Mouse (Mus musculus): ENCODE results near the gene Cnga3.

Cnga3 gene

DNA sequence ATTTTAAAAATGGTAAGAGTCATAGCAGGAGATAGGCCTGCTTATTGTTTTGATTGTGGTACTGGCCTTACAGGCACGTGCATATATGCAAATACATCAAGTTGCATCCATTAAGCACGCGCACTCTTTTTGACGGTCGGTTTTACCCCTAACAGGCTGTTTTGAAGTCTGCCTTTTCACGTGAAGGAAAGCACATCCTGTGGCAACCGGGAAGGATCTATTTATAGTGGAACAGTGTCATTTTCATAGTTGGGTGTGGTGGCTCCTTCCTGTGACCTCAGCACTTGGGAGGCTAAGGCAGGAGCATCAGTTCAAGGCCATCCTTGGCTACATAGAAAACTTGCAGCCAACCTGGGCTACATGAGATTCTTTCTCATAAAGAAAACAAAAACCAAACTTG is 72.3 kb downstream of the Cnga3 start:
- DNase-seq (ENCODE audit: low read depth, low spot score): no peak

DNA sequence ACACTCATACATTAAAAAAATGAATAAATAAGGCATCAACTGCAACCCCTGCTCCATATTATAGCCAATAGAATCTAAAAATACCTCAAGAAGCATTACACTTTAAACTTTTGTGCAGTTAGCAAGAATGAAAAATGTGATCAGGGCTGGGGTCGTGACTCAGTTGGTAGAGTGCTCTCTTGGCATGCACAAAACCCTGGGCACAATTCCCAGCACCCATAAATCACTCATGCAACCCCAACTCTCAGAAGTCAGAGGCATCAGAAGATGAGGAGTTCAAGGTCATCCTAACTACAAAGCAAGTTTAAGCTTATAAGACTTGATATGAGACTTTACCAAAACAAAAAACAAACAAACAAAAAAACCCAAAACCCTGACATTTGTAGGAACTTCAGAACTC is 73.5 kb downstream of the Cnga3 start:
- DNase-seq (ENCODE audit: low read depth, low spot score): no peak

DNA sequence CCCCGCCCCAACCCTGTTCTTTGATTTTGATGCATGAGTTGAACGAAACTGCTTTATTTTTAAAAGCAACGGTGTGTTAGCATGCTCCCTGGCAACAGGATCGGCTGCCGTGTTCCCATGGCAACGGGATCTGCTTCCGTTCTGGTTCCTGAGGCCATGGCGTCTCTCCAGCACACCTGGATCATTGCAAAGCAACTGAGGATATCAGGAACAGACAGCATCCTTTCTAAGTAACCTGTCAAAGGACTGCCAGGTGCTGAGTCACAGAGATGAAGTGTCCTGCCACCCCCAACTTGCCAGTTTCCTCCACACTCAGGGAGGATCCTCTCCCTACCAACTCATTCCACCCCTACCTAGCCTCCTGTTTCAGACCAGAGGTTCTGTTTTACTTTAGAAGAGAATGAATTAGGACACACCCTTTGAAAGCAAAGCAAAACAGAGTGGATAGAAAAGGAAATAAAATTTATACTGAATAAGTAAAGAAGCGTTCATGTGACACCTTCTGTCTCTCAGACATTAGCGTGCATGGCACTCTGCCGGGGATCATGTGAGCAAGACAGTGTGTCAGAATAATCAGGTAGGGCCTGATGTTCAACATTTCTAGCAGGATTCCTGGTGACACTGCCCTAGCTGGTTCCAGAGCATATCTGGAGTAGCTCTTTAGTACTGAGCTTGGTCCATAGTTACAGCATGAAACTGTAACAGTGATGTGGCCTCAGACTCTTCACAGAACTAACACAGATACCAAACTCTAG is 74.1 kb downstream of the Cnga3 start:
- peak; percentile 65 for DNase-seq (ENCODE audit: low read depth, low spot score)

DNA sequence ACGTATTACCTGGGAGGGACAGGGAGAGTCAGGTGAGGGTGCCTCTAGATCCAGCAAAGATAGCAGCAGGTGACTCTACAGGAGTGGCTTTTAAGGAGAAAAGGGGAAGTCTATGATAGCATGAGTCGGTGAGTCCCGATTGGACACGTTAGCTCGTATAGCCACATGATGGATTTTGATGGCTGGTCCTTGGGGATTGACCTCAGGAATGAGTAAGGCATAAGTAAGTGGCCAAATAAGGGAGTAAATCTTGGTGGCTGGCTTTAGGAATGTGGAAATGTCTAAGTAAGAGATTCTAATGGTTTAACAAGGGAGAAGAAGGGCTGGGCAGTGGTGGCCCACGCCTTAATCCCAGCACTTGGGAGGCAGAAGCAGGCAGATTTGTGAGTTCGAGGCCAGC is 74.7 kb downstream of the Cnga3 start:
- DNase-seq (ENCODE audit: low read depth, low spot score): no peak

DNA sequence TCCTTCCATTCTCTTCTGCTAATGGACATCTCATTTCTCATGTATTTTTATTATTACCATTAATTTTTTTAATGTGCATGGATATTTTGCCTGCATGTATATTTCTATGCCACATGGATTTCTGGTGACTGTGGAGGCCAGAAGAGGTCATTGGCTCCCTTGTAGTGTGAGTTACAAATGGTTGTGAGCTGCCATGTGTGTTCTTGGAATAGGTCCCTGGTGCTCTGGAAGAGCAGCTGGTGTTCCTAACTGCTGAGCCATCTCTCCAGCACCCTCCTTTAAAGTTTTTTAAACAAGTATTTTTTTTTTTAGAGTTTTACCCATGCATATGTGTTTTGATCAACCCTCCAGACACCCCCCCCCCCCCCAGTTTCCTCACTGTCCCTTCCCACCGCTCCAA is 82.2 kb downstream of the Cnga3 start:
- no peak for DNase-seq (ENCODE audit: low read depth, low spot score)

DNA sequence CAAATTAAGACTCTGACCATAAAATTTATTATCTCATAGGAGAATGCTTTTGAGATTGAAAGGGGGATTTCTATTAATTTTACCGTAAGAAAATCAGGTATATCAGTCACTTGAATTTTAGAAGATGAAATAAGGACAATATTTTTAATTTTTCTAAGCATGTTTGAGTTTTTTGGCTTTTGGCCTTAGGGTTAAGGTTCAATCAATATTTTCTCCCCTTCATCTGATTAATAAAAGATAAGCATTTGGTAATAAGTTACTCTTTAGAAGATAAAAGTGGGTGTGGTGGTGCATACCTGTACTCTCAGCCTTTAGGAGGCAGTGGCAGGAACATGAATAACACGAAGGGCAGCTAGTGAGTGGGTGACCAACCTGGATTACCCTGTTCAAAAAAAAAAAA is 84.7 kb downstream of the Cnga3 start:
- DNase-seq (ENCODE audit: low read depth, low spot score): no peak

DNA sequence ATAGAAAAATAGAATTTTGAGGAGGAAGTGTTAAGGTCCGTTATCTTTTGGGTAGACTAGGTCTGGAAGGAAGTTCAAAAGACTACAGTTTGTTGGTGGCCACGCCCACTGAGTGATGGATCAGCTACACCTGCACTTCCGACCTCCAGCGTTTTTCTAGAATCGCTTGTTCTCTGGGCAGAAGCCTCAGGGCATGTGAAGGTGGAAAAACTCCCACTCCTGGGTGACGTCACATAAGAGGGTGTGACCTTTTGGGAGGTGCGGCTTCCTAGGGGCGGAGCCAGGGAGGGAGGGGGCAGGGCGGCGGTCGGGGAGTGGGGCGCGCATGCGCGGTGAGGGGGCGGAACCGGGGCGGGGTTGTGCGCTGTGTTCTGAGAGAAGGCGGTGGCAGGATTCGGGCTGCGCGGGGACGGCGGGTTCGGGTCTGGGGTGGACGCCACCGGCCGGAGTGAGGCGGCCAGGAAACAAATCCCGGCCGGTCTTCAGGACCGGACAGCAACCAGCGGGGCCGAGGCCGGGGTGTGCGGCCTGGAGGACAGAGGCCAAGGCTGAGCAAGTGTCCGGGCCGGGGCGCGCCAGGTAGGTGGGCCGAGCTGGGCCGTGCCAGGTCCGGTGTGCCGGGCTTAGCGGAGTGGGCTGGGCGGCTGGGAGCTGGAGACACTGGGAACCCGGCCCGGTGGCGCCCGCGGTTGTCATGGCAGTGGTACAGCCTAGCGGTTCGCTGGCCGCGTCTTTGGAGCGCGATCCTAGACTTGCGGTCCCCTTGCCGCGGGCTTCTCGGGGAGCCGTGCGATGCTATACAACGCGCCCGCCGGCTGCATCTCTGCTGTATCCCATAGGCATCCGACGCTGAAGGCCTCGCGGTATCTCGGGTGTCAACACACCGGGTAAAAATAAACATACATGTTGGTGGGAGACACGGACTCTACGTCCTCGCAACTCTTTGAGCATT is 85.6 kb downstream of the Cnga3 start, which contains the start of gene Inpp4a:
Inpp4a (plus strand) TSS at position 326 of the 952 bp plus-strand sequence.
- DNase-seq (ENCODE audit: low read depth, low spot score): peak; percentile 84

DNA sequence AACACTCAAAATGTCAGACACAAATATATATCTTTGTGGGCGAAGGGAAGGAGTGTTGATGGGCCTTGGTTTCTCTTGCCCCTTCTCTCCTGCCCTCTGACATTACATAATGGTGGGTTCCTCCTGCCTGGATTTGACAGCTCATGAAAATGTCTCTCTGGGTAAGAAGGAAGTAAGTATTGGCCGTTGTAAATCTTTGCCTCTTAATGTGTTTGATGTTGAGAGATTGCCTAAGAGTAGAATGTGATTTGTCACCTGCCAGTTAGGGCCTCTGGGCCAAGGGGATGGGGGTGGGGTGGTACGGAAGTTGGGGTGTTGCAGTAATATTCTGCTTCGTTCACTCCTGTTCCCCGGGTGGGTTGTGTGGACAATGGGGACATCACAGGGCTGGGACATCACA is 86.4 kb downstream of the Cnga3 start:
- peak; percentile 12 for DNase-seq (ENCODE audit: low read depth, low spot score)

DNA sequence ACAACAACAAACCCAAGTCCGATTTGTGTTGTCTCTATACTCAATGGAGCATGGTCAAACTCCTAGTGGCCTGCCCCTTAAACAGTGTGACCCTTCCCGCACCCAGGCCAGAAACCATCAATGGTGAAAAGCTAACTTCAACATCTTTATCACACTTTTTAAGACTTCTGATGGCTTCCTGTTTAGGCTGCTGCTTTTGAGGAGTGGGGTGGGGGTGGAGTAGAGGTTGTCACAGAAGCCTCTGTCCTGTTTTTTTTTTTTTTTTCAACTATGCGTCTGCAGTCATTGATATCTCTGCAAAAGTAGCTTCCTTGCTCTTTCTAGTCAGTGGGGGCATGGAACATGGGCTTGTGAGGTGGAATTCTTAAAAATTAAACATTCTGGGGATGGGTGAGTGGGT is 88.6 kb downstream of the Cnga3 start:
- DNase-seq (ENCODE audit: low read depth, low spot score): no peak

DNA sequence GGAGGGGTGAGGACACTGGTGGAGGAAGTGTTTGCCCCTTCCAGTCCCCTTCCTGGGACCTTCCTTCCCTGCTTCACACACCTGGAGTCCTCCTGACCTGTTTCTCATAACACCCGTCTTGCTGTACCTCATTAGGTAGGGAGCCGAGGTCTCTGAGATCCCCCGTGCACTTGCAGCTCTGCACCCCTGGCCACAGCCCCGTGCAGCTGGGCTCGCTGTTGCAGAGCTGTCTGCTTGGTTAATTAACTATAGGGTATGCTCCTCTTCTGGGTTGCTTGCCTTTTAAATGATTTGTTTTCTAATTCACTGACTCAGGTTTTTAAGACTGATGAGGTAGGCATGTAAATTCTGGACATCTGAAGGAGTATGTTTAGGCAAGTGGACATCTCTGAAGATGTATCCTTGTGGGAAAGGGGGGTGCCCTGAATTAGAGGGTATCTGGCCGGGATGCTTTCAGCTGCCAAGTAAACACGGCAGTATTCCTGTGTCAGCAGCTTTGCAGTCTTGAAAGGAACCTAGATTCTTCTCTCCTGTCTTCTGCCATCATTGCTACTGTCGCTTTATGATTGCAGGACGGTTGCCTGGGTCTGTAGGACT is 91.6 kb downstream of the Cnga3 start:
- DNase-seq (ENCODE audit: low read depth, low spot score): no peak

DNA sequence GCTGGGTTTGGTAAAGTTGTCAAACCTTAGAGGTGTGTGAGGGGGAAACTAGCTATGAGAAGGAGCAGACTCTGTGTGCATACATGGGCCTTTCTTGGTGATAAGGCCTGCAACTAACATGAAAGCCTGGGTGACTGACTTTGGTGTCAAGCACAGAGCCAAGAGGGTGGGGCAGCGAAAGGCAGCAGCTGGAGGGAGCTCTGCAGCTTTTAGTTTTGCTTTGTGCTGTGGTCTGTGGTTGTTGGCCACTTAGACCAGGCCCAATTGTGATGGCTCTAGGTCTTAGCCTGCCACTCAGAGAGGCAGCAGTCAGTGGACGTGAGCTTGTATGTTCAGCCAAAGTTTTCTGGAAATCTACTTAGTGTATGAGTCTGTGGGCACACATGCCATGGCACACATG is 93.4 kb downstream of the Cnga3 start:
- no peak for DNase-seq (ENCODE audit: low read depth, low spot score)

DNA sequence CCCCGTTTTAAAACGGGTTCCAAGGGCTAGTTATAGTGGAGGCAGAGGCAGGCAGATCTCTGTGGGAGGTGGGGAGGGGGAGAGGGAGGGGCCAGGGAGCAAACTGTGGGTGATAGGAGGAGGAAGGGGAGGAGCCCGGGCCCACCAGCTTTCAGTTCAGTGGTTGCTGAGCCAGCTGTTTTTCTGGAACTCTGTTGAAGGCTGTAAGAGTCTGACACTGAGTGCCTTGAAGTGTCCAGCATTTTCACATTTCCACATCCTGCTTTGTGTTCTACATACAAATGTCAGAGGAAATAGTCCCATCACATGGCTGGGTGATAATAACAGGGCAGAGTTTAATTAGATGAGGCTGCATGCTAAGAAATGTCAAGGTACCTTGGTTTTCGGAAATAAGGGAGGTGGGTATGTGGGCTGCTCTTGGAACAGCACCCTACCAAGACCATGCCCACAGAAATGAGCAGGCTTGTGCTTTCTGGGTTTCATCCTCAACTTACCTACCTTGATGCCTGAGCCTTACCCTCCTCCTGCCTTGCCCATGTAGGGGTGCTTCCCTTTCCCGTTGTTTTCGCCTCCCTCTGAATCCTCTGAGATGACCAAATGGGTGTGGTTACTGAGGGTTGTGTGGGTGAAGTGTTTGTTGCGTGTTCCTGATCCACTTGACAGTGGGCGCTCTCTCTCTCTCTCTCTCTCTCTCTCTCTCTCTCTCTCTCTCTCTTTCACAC is 93.9 kb downstream of the Cnga3 start:
- DNase-seq (ENCODE audit: low read depth, low spot score): no peak

DNA sequence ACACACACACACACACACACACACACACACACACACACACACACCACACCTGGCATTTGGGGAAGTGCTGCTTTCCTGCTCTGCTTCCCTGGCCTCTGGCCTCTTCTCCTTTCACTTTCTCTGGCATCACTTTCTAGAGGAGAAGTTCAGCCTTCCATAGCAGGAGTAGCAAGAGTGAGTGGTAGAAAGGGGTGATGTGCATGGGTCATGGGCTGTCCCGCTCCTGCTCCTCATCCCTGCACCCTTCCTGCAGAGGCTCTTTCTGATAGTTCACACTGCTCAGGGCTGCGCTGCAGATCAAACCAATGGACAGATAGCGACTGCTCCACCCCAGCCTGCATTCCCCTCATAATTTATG is 94.5 kb downstream of the Cnga3 start:
- no peak for DNase-seq (ENCODE audit: low read depth, low spot score)

DNA sequence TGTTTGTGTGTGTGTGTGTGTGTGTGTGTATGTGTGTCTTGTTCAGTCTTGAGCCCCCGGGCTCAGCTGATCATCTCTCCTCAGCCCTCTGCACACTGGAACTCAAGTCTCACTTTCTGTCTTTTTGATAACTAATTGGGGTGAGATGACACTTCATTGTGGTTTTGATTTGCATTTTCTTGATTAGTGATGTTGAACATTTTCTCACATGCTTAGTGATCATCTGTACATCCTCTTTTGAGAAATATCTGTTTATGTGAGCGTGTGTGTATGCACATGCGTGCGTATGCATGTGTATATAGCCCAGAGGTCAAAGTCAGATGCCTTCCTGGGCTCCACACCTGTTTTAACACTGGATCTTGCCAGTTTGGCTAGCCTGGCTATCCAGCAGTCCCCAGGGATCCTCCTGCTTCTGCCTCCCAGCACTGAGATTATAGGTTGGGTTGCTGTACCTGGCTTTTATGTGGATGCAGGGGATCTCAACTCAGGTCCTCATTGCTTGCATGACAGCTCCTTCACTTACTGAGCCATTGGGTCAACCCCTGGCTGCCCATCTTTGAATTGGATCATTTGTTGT is 95.8 kb downstream of the Cnga3 start:
- DNase-seq (ENCODE audit: low read depth, low spot score): no peak

All from telencephalon, adult 2 months (tissue).